Mouse (Mus musculus): ENCODE measurements around the gene Eef1e1. TPM values are rescaled to one million over a fixed set of nuclear protein-coding genes. Genes with fewer than 3 reads are reported as not detected.

Gene Eef1e1
- total RNA-seq, 4 experiments from 2014 or later: 20.4 to 33.1 (median 31.2) TPM

Other genes with a start within 250 kb of the Eef1e1 start
- gene Txndc5, start 130.2 kb downstream of the Eef1e1 start, total RNA-seq (2022): 10 to 100 TPM; 54.9 to 60.8 (median 58.6) TPM
- gene Bloc1s5, start 23.9 kb downstream of the Eef1e1 start, total RNA-seq (2022): 10 to 100 TPM; 10.4 to 13.1 (median 11.9) TPM

All from left cerebral cortex, adult 8-10 months (tissue).